Mouse (Mus musculus) adrenal gland, postnatal 14 days (tissue): Measurements from ENCODE around the gene Dnajb1. TPM values are rescaled to one million over a fixed set of nuclear protein-coding genes. Genes with fewer than 3 reads are reported as not detected.

Experiments
- DNase-seq: peaks from one replicate; pipeline ENCODE4 v3.0.0; 2021; ENCODE audit warnings: mixed read lengths
- total RNA-seq: library from RNA; stranded (reverse); gene quantifications from 2 replicates; pipeline ENCODE4 v1.2.3, GENCODE M21; 2021

The Dnajb1 gene
- total RNA-seq, 1 experiment from 2014 or later = 38.3 TPM

DNA sequence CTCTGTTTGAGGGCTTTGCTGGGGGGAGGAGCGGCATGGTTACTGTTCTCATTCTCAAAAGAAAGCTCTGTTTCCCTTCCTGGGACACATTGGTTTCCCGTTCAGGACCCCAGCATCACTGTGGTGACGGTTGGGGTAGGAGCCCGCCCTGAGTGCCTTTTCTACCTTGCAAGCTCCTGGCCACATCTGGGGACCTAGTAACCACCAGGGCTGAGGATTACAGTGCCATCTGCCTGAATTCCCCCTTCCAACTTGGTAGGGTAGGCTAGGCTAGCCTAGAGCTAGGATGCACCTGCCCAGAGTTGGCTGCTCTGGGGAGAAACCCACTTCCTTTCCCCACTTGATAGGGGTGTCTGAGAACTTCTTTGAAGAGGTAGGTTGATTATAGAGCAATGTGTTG, 3.9 kb downstream of the Dnajb1 start:
- no peak for DNase-seq

DNA sequence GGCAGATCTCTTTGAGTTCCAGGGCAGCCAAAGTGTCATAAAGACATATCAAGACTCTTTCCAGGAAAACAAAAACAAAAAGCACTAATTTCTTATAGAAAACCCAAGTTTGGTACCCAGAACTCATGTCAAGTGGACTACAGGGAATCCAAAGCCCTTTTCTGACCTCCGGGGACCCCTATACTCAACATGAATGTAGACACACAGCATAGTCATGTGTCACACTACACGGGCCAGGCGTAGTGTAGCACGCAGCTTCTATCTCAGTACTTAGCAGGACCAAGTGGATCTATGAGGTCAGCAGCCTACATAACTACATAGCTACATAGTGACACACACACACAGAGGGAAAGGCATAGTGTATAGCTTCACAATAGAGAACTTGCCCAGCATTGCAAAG, 5.7 kb downstream of the Dnajb1 start:
- no peak for DNase-seq

DNA sequence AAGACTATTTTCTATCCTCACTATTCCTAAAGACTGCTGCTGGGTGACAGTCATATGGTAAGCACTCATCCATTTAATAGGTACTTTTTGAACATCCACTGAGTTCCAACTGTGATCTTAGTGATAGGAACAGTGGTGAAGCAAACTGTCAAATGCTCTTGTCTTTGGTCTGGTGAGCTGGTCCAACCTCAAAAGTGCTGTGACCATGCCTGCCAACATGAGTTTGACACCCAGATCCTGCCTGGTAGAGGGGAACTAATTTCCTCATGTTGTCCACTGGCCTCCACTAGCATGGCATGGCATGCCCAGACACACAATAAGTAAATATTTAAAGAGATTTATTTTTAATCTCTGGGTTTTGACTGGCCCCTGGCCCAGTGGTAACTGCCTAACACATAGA, 8.6 kb downstream of the Dnajb1 start:
- DNase-seq = no peak

DNA sequence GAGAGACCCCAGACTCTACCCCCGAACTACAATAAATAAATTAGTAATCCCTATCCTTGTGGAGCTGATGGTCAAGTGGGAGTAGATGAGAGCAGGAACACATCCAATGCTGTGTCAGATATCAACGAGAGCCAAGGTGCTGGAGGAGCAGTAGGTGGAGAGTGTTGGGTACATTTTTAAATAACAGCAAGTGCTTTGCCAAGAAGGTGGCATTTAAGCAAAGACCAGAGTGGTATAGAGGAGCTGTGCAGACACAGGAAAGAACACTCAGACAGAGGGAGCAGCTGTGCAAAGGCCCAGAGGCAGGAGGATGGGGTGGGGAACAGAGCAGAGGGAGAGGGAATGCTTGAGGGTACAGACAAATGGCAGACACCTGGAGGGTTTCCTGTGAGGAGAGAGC, 9.1 kb downstream of the Dnajb1 start:
- DNase-seq = no peak

DNA sequence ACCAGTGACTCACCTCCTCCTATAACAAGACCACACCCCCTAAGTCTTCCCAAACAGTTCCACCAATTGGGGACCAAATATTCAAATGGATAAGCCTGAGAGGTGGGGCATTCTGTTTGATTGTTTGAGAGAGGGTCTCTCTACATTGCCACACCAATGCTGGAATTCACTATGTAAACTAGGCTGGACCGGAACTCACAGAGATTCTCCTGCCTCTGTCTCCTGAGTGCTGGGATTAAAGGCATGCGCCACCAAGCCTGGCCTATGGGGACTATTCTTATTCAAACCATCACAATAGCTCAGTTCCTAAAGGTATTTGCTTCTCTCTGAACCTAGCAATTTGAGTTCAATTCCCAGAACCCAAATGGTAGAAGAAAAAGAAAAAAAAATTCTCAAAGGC, 10.6 kb downstream of the Dnajb1 start:
- DNase-seq = no peak

DNA sequence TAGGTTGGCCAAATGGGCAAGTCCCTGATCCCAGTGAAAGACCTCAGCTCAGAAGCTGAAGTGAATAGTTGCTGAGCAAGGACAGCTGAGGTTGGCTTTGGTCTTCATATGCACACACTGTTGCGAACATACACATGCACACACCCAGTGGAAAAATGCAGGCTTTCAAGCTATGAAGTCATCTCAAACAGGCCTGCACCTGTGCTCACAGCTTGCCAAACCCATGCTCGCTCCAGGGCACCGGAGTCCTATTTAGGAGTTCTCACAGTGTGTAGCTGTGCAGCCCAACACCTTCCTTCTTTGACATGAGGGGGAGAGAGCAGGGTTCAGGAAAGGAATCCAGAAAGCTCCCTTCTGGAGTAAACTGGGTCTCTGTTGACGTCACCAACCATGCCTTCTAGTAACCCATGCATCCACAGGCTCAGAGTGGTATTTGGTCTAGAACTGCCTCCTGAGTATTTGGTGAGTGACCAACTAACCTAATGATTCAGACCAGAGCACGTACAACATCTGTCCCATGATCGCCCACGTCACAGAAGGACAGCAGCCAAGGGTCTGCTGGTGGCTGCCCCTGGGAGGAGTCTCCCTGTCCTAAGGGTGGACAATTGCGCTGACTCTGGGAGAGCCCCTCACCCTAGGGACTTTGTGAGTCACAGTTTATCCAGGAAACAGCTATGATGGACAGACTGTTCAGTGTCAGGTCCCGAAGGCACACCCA, 11.7 kb downstream of the Dnajb1 start:
- DNase-seq = no peak

DNA sequence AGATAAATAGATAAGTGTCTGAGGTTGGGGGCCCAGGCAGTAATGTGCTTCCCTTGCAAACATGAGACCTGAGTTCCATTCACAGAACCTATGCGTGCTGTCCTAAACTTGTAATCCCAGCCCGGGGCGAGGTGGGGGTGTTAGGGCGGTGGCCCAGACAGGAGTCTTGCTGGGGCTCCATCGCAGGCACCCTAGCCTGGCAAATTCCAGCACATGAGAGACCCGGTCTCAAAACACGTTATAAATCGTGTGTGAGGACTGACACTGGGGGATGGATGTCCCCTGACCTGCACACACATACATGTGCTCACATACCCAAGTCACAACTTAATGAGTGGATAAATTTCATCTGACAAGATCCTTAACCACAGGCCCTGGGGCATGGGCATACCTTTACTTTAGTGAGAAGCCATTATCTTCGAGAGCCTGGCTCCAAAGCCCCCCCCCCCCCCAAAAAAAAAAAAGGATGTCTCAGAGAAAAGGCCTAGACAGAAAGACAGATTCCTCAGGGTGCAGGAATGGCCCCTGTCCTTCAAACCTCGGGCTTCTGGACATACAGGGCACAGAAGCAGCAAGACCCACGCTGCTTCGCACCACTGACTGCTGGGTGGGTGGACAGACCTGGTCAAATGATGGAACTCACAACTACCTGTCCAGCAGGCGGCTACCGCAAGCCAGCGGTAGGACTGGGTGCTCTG, 13.8 kb downstream of the Dnajb1 start:
- no peak for DNase-seq

DNA sequence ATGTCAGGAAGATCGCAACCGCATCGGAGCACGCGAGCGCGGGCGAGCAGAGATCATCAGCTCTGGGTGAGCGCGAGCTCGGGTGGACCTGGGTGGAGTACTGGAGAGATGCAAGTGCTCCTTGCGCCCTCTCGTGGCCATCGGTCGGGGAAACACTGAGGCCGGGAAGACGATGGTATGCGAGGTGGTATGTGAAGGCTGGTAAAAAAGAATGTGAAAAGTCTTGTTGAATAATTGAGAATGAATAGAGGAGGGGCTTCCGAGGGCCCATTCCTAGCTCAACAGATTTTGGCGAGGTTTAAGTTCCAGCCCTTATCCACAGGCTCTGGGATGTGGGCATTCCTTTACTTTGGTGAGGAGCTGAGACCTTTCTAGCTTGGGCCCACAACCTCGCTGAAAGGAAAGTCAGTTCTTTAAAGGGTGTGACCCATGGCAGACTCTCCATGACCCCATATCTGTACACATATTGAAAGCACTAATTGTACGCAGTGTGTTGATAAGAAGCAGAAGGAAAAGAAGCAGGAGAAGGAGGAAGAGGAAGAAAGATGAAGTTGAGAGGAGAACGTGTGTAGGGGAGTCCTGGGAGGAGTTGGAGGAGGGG, 14.5 kb downstream of the Dnajb1 start:
- peak; percentile 92 for DNase-seq

DNA sequence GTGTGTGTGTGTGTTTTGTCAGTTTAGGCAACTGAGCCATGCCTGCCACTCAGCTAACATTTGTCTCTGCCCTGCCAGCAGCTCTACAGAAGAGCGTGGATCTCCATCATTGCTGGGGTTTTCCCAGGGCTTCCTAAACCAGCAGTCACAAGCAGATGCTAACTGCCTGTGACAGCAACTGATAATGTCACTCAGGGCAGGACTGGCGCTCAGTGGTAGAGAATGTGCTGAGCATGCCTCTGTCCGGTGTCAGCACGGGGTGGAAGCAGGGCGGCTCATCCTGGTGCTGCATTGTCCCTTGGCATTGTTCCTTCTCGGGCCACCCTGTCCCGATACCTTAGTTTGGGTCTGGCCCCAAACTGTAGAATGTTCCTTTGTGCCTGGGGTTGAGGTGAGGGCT, 15.6 kb downstream of the Dnajb1 start:
- no peak for DNase-seq

DNA sequence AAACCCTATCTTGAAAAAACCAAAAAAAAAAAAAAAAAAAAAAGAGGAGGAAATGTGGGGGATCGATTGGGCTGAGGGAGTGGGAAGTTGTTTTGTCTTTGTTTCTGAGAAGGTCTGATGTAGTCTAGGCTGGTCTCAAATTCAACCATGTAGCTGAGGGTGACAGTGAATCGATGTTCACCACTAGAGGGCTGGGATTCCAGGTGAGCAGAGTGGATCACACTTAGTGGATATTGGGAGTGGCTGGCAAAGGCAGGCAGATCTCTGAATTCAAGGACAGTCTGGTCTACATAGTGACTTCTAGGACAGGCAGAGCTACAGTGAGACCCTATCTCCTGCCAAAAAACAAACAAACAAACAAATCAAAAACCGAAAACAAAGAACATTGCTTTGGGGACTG, 16.7 kb downstream of the Dnajb1 start:
- DNase-seq = peak; percentile 42

DNA sequence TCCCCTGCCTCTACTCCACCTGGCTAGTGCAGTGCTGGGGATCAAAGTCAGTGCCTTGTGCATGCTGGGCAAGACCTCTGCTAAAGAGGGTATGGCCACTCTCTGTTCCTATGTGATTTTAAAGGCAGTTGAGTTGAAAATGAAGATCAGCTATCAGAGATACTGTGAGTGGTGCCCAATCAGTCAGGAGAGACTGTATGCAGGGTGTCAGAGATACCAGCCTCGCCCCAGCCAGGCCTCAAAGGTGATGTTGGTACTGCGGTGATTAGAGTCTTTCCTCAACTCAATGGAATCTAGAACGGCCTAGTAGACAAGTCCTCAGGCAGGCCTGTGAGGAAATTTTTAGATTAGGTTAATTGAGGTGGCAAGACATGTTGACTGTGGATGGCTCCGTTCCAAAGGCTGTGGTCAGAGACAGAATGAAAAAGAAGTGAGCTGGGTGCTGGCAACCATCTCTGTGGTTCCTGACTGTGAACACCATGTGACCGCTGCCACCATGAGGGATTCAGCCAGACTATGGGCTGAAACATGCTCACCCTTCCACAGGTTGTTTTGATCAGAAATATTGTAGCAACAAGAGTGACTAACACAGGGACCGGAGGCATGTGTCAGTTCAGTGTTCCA, 17.8 kb downstream of the Dnajb1 start:
- no peak for DNase-seq

DNA sequence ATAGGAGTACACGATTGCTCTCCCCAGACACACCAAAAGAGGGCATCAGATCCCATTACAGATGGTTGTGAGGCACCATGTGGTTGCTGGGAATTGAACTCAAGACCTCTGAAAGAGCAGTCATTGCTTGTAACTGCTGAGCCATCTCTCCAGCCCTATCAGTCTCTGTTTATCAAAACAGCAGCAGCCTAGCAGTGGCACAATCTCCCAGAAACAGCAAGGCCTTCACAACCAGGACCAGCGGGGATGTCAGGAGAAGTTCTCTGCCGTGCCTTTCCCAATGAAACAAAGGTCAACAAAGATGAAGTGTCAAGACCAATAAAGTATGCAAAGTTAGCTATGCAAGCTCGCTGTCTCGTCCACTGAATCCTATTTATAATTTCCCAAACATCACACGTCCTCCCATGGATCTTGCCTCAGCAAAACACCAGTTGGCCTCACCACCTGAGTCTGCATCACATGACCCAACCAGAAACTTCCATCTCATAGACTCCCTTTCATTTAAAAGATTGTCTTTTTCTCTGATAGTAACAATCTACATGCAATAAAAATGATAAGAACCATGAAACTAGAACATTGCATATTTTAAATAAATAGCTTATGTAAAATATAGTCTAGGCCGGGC, 24.2 kb downstream of the Dnajb1 start:
- DNase-seq = no peak

DNA sequence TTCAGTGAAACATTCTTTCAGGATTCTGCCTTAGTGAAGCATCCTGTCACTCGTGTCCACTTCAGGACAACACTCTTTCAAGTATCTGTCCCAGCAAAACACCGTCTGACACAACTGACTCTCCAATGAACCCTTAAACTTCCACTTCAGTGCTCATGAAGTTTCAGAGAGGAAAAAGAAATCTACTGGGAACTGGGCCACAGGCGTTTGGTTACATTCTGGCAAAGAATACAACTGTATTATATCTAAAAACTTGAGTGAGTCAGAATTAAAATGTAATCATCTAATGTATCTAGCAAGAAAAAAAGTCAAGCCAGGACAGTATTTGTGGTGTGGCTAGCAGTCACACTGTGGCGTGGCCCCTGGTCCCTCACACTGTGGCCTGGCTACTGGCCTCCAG, 30.9 kb downstream of the Dnajb1 start:
- no peak for DNase-seq

DNA sequence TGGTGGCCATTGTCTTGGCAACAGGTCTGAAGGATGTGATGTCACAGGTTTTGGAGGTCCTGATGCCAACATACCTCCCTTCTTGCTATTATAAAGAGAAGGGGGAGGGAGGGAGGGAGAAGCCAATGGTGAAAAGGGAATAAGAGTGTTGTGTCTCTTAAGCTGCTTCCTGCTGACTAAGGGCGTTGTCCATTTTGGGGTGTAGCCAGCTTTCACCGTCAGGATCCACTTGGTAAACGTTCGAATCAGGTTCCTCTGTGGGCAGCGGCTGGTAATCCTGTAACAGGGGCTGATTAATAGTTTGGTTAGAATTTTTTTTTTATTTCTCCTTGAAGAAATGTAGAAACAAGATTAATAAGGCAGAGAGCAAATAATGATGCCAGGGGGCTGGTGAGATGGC, 31.7 kb downstream of the Dnajb1 start:
- DNase-seq = no peak

DNA sequence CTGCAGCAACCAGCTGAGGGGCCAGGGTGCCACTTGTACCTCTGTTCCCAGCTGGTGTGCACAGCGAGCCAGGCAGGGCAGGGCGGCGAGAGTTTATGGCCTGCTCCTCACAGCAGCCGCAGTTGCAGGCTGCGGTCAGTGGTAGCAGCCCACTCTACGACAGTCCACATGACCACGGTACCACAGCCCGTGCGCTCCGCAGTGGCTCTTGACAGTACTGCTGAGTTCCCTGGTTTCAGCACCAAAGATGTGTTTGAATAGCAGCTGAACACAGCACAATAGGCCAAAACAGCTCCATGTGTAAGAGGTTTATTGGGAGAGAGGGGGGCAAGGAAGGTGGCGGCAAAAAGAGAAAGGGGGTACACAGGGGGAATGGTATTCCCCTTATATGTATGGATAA, 39.5 kb downstream of the Dnajb1 start:
- no peak for DNase-seq

DNA sequence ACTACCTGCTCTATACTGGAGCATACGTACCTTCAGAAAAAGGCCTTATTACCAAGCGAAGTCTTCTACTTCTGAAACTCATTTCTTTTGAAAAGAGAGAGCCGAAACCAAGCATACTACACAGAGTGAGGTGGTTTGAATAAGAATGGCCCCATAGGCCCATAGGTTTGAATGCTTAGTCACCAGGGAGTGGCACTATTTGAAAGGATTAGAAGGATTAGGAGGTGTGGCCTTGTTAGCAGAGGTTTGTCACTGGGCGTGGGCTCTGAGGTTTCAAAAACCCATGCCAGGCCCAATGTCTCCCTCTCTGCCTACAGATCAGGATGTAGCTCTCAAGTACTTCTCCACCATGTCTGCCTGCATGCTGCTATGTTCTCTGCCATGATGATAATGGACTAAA, 40.0 kb downstream of the Dnajb1 start:
- DNase-seq = no peak

DNA sequence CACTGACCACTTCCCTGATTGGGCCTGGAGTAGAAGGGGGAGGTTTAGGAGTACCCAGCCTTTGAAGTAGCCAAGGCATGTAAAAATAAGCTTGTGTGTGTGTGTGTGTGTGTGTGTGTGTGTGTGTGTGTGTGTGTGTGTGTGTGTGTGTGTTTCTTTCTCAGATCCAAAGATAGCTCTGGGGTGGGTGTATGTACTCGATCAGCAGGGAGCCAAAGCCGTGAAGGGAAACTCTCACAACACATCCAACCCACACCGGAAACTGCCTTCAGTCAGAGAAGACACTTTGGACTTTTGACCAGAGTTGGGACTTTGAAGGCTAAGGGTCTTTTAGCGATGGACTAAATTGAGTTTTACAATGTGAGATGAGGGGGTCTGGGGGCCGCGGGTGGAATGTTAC, 41.7 kb downstream of the Dnajb1 start:
- no peak for DNase-seq

DNA sequence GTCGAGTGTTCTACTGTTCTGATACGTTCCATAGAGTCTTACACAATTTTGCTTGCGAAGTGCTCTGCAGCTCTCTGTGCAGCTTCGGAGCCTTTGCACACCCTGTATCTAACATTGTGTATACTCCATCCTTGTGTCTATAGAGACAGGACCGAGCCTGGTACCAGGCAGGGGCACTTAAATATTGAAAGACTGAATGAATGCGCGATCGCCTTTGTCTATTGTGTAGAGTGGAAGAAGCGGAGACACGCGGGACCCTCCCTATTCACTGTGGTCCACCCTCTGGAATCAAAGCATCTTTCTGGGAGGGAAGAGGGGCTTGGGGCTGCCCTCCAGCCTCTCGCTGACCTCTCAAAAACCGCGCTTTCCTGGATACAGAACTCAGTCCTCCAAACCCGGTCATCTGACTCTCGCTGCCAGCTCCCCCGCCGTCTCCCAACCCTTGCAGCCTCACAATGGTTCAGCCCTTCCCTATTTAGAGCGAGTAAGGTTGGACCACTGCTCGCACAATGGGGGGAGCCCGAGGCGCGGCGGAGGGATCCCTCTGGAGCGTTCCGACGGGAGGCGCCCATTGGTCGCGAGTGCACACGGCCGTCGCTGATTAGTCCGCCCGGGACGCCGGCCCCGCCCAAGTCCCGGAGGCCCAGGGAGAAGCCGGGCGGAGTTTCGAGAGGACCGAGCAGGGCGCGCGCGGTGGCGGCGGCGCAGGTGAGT, 44.2 kb downstream of the Dnajb1 start, which contains the start of gene Gipc1:
Gene Gipc1 (plus strand): TSS at position 648 of the 714 bp plus-strand sequence.
- DNase-seq = peak; percentile 98

DNA sequence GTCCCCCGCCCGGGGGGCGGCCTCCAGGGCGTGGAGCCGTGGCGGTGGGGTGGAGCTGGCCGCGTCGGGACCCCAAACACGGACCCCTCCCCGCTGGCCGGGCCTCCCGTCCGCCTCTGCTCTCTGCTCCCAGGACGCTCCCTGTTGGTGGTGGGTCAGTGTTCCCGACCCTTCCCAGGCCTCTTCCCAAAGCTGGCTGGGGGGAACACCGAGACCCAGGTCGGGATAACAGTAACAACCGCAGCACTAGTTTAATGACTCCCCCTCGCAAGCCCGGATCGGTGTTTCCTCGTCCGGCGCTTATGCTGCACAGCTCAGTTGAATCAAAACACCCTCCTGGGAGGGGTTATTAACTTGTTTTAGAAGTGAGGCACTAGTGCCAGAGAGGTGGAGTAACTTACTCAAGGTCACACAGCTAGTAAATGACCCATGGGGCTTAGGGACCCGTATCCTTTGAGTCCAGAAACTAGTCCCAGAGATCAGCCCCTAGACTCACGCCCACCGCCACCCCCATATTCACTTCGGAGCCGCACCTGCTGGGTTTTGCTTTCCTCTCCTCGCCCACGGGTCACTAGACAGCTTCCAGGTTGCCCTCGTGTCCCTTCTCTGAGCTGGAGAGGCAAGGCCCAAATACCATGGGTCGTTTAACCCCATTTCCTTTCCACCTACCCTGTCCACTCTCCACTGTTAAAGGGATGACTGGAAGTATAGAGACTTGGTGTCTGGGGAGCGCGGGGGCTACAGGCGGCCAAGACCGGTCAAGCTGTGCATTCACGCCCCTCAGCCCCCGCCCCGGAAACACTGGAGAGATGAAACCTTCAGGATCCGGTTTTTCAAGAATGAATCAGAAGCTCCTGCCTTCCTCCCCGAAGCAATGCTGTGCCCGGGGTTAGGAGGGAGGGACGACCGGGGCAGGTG, 45.0 kb downstream of the Dnajb1 start:
- DNase-seq = peak; percentile 60

DNA sequence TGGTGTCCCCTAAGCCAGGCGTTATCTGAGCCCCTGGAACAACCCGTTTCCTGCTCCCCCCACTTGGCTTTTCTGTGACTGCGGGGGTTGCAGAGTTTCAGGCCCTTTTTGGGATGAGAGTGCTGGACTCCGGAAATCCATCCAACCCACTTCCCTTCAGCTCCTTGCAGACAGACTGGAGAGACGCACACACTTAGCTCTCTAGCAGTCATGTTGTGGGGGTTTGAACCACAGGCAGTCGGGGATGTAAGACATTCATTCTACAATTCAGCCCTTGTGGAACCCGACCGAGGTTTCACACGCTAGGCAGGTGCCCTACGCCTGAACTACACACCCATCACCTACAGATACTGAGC, 45.6 kb downstream of the Dnajb1 start:
- no peak for DNase-seq

DNA sequence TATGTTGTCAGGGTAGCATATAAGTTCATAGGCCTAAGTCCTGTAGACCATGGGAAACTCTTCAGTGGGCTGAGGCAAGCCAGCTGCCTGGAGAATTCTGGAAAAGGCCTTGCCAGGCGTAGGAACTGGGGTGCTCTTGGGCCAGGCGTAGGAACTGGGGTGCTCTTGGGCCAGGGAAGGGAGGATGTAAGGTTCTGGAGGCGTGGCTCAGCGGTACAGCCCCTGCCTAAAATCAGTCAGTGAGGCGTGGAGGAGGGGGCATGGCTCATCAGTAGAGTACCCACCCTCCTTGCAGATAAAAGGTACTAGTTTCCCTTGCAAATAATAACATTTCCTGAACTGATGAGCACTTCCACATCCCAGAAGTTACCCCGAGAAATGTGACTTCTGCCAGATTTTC, 46.7 kb downstream of the Dnajb1 start:
- no peak for DNase-seq
